Mouse (Mus musculus) thymus, adult 2 months (tissue): ENCODE results near the gene 3110040M04Rik. TPM values are rescaled to one million over a fixed set of nuclear protein-coding genes. Genes with fewer than 3 reads are reported as not detected.

ENCODE experiments used
- DNase-seq: peaks from one replicate; pipeline ENCODE4 v3.0.0; 2021
- H3K27ac ChIP-seq: fragments of 200-500 bp; 2 replicates; pipeline ENCODE4 v1.5.1; 2012; ENCODE audit warnings: low read length, control low read depth; ENCODE audit not compliant: control insufficient read depth, insufficient read depth
- H3K27me3 ChIP-seq: fragments of 200-500 bp; 2 replicates; pipeline ENCODE4 v1.6.1; 2012; ENCODE audit warnings: mild to moderate bottlenecking, low read length, moderate library complexity, mixed read lengths; ENCODE audit not compliant: control insufficient read depth, insufficient read depth
- H3K36me3 ChIP-seq: fragments of 200-500 bp; 2 replicates; pipeline ENCODE4 v1.6.1; 2012; ENCODE audit warnings: mild to moderate bottlenecking, low read length, moderate library complexity; ENCODE audit not compliant: control insufficient read depth, insufficient read depth
- H3K4me1 ChIP-seq: fragments of 200-500 bp; replicated peaks from 2 replicates; pipeline ENCODE4 v1.6.1; 2012; ENCODE audit warnings: low read length; ENCODE audit not compliant: control insufficient read depth, insufficient read depth
- H3K4me3 ChIP-seq: fragments of 200-500 bp; 2 replicates; pipeline ENCODE4 v1.5.1; 2012; ENCODE audit warnings: mild to moderate bottlenecking, low read length, control low read depth, moderate library complexity; ENCODE audit not compliant: control insufficient read depth, insufficient read depth
- CTCF ChIP-seq: fragments of 200-500 bp; IDR thresholded peaks from 2 replicates; pipeline ENCODE4 v1.5.1; 2012; ENCODE audit warnings: mild to moderate bottlenecking, control low read depth, low read length, moderate library complexity, borderline replicate concordance; ENCODE audit not compliant: control insufficient read depth, poor library complexity, insufficient read depth; ENCODE audit errors: extremely low read depth
- POLR2A ChIP-seq: fragments of 200-500 bp; IDR thresholded peaks from 2 replicates; pipeline ENCODE4 v1.6.1; 2012; ENCODE audit warnings: mild to moderate bottlenecking, low read length, control low read depth, moderate library complexity; ENCODE audit not compliant: control insufficient read depth, poor library complexity, insufficient read depth; ENCODE audit errors: extremely low read depth
- WGBS: fragments of 180-500 bp; shearing (Covaris S2); methylation state at CpG from one replicate; pipeline ENCODE4 v1.1.7; 2018; 5-methylcytosine and 5-hydroxymethylcytosine counted together
- polyA plus RNA-seq: library from polyadenylated mRNA; depleted of rRNA; stranded (reverse); fragments of >200 nt; gene quantifications from 2 replicates; pipeline ENCODE4 v1.2.3, GENCODE M21; 2012

Gene 3110040M04Rik
- polyA plus RNA-seq, 1 experiment = not detected

DNA sequence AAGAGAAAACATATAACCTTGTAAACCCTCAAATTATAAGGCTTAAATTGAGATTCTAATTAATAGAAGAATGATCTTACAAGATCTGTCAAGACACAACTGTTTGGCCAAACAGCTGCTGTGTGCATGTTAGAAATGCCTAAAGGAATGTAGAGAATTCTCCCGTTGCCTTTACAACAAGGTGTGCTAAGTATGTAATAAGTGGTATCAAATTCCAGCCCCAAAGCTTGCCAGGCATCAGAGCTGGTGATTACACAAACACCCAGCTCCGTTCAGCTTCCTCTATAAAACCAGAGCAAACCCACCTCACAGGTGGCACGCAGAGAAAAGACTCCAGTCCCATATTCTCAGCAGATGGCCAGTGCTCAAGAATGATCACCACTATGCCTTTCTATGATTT lies 33.9 kb downstream of the 3110040M04Rik start:
- H3K4me3 ChIP-seq = no peak overlapping the region
- no peaks in the 10 kb centered on the region for H3K27me3 ChIP-seq
- no peaks in the 10 kb centered on the region; the same call in 1 of the 2 replicates for H3K4me1 ChIP-seq
- no peak for TF ChIP-seq CTCF
- TF ChIP-seq POLR2A = no peak
- no peak for DNase-seq
- 74% methylated on average over 3 of the region's 3 CpGs for WGBS
- H3K36me3 ChIP-seq = no peaks in the 10 kb centered on the region
- H3K27ac ChIP-seq = no peak overlapping the region

DNA sequence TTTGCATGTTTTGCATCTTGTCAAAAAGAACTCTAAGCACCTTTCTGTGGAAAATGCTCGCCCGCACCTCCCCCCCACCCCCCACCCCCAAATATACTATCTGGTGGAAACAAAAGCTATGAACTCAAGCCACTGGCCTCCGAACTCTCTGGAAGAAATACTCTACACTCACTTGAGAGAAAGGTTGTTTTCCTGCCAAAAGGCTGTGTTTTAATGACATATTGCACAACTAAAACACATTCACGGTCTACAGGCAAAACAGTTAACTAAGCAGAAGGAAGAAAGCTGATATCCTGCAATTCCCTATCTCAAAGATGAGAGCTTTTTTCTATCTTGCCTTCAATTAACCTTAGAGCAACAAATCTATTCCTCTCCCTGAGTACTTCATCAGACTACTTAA lies 39.4 kb downstream of the 3110040M04Rik start:
- H3K36me3 ChIP-seq = no peaks in the 10 kb centered on the region
- H3K4me3 ChIP-seq = no peak overlapping the region
- no peaks in the 10 kb centered on the region for H3K27me3 ChIP-seq
- DNase-seq = no peak
- 91% methylated on average over 4 of the region's 4 CpGs for WGBS
- no peak overlapping the region for H3K27ac ChIP-seq
- no peak for TF ChIP-seq CTCF
- no peak for TF ChIP-seq POLR2A
- H3K4me1 ChIP-seq = peaks cover 7% of the 10 kb centered on the region

GRCm38 (mm10) chr1:151244013-151244412 lies 40.1 kb downstream of the 3110040M04Rik start:
- Histone ChIP-seq H3K27ac (no peak overlapping the region), H3K27me3 (no peaks in the 10 kb centered on the region), H3K4me1 (peaks cover 7% of the 10 kb centered on the region), H3K4me3 (no peak overlapping the region), H3K36me3 (no peaks in the 10 kb centered on the region)
- no peak for DNase-seq
- 94% methylated on average over 5 of the region's 5 CpGs for WGBS
- TF ChIP-seq CTCF (no peak), POLR2A (no peak)

- no peak overlapping the region for H3K4me3 ChIP-seq
- H3K27ac ChIP-seq = no peak overlapping the region
- TF ChIP-seq POLR2A (no peak), CTCF (no peak)
- H3K4me1 ChIP-seq = peaks cover 7% of the 10 kb centered on the region
- no peaks in the 10 kb centered on the region for H3K27me3 ChIP-seq
- H3K36me3 ChIP-seq = no peaks in the 10 kb centered on the region
- DNase-seq = no peak
- 89% methylated on average over 4 of the region's 4 CpGs for WGBS
Measured at GRCm38 (mm10) chr1:151244761-151245160, 40.8 kb downstream of the 3110040M04Rik start.

- no peak for DNase-seq
- Histone ChIP-seq H3K4me1 (peaks cover 7% of the 10 kb centered on the region), H3K27ac (no peak overlapping the region), H3K36me3 (no peaks in the 10 kb centered on the region), H3K27me3 (no peaks in the 10 kb centered on the region), H3K4me3 (no peak overlapping the region)
- TF ChIP-seq CTCF (no peak), POLR2A (no peak)
- 48% methylated on average over 10 of the region's 10 CpGs for WGBS
Measured at GRCm38 (mm10) chr1:151245165-151245564, 41.2 kb downstream of the 3110040M04Rik start.

DNA sequence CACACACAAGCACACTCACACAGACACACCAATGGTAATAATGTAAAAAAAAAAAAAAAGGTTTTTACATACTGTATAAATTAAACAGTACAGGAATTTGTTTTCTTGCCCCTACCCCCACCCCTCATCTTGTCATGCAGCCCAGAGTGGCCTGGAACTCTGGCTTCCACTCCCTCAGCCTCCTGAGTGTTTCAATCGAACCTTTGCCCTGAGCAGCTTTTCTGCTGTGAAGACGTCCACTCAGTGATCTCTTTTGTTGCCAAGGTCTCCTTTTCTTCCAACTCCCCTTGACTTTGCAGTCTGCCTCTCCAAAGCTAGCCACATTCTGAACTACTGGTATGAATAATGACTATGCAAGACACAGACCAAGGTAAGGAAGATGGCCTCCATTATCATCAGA lies 41.9 kb downstream of the 3110040M04Rik start:
- Histone ChIP-seq H3K4me3 (no peak overlapping the region), H3K4me1 (peaks cover 11% of the 10 kb centered on the region), H3K27ac (no peak overlapping the region), H3K36me3 (no peaks in the 10 kb centered on the region), H3K27me3 (no peaks in the 10 kb centered on the region)
- DNase-seq = no peak
- 88% methylated on average over 2 of the region's 2 CpGs for WGBS
- TF ChIP-seq CTCF (no peak), POLR2A (no peak)

- H3K27me3 ChIP-seq = no peaks in the 10 kb centered on the region
- H3K4me1 ChIP-seq = peaks cover 21% of the 10 kb centered on the region
- TF ChIP-seq CTCF (no peak), POLR2A (no peak)
- no peaks in the 10 kb centered on the region for H3K36me3 ChIP-seq
- WGBS = 63% methylated on average over 3 of the region's 3 CpGs
- DNase-seq = no peak
- H3K4me3 ChIP-seq = no peak overlapping the region
- H3K27ac ChIP-seq = no peak overlapping the region
Measured at GRCm38 (mm10) chr1:151250109-151250508, 46.2 kb downstream of the 3110040M04Rik start.

- peak overlapping the region; percentile 38 for H3K4me3 ChIP-seq
- H3K4me1 ChIP-seq = peaks cover 17% of the 10 kb centered on the region
- peak overlapping the region; percentile 51 for H3K27ac ChIP-seq
- H3K27me3 ChIP-seq = no peaks in the 10 kb centered on the region
- 25% methylated on average over 18 of the region's 18 CpGs for WGBS
- peak; percentile 38 for DNase-seq
- no peaks in the 10 kb centered on the region for H3K36me3 ChIP-seq
- TF ChIP-seq CTCF = no peak
- TF ChIP-seq POLR2A = no peak
Measured at GRCm38 (mm10) chr1:151250529-151251193, 46.7 kb downstream of the 3110040M04Rik start.
